Mouse (Mus musculus) ovary, postnatal 36 days (tissue): ENCODE data around the gene Rrnad1.
"Not testable (repeated sequence)": the region's sequence is repeated elsewhere in the genome, so short reads cannot be mapped to it uniquely, and the experiment has no call there.

Source experiments
- DNase-seq: peaks from one replicate; pipeline ENCODE4 v3.0.0; 2022; ENCODE audit warnings: low spot score, mixed read lengths

The Rrnad1 gene

DNA sequence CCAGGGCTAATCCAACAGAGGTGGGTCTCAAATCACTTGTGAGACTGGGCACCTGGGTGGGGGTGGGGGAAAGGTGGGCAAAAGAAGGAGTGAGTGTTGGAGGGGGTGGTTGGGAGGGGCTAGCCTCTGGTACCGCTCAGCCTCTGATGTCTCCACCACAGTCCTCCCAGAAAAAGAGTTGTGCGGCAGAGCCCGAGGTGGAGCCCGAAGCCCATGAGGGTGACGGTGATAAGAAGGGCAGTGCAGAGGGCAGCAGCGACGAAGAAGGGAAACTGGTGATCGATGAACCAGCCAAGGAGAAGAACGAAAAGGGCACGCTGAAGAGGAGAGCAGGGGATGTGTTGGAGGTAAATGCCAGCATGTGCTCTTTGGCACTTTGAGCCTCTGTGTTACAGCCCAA, 16.6 kb downstream of the Rrnad1 start:
- no peak for DNase-seq

DNA sequence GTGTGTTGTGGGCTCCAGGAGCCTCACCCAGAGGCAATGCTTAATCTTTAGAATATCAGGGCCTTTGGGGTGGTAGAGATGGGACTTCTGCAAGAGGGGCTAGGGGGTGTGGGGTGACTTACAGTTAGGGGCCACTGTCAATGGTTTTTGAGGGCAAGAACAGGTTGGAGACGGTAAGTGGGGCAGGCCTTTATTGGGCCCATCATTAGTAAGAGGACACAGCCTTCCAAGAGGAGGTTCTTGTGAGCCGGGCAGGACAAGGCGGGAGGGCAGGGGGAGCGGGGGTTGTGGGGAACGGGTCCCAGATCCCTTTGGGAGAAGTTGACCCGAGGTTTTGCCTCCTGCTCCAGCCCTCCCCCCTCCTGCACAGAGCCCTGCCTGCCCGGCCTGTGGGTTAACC, 17.0 kb downstream of the Rrnad1 start:
- DNase-seq = no peak

DNA sequence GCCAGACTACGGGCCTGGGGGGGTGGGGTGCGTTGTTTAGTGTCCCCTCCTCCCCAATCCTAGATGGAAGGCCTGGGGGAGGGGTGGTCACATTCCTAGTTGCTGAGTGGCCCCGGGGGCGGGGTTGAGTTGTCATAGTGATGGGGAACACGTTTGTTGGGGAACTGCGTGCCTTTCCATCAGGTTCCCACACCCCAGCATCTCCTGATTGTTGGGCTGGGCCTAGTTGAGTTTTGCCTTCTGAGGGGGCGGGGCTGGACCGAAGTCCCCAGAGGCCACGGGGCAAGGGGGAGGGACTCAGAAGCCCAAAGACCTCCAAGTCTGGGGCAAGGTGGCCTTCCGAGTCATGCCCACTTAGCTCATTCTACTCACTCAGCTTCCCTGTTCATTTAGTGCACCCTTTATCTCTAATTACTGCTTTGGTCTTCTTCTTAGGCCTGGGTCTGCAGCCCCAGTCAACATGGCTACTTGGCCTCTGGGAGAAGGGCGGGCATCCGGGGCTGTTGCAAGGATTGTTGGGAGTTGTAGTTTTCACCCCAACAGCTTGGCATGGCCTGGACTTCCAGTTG, 19.9 kb downstream of the Rrnad1 start:
- peak; percentile 78 for DNase-seq

DNA sequence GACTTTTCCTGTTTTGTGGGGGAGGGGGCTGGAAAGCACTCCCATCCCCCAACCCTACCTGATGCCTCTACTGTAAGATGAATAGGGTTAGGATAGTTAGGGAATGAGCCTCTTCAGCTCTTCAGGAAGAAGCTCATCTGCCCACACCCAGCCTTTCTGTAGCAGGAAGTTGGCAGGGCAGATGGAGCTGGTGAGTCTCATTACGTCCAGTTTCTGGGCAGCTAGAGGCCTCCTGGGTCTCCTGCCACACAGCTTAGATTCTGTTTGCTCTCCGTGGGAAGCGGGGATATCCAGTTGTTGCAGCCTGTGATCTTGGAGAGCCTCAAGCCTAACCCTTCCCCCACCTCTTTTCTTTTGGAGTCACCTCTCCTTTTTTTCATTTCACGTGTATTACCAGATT, 20.6 kb downstream of the Rrnad1 start:
- no peak for DNase-seq

DNA sequence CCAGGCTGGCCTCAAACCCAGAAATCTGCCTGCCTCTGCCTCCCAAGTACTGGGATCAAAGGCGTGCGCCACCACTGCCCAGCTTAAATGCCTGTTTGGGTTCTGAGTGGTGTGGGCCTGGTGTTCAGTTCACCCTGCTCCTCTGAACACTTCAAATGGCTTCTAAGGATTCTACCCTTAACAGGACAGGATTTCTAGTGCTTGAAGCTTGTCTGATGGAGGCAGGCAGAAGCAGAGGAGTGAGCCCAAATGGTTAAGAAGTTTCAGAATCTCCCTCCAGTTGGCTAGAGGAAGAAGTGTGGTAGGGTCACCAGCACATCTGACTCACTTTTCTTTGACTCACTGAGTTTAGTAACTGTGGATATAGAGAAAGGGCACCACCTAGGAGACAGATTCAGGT, 21.1 kb downstream of the Rrnad1 start:
- DNase-seq = no peak

DNA sequence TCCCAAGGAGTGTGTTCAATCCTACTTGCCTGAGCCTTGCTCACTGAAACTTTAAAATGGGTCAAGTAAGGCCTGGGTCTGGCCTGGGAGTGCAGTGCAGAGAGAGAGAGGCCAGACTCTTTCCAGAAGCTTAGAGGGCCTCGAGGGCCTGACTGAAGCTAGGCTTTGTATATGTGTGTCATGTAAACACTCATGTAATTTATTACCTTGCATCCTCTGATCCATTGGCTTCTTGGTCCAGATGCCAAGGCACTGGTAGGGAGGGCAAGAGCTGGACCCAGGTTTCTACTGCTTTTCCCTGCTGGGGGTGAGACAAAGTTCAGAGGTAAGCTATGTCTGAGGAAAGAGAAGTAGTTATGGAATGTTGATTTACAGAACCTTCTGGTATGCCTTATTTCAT, 22.6 kb downstream of the Rrnad1 start:
- DNase-seq = no peak

DNA sequence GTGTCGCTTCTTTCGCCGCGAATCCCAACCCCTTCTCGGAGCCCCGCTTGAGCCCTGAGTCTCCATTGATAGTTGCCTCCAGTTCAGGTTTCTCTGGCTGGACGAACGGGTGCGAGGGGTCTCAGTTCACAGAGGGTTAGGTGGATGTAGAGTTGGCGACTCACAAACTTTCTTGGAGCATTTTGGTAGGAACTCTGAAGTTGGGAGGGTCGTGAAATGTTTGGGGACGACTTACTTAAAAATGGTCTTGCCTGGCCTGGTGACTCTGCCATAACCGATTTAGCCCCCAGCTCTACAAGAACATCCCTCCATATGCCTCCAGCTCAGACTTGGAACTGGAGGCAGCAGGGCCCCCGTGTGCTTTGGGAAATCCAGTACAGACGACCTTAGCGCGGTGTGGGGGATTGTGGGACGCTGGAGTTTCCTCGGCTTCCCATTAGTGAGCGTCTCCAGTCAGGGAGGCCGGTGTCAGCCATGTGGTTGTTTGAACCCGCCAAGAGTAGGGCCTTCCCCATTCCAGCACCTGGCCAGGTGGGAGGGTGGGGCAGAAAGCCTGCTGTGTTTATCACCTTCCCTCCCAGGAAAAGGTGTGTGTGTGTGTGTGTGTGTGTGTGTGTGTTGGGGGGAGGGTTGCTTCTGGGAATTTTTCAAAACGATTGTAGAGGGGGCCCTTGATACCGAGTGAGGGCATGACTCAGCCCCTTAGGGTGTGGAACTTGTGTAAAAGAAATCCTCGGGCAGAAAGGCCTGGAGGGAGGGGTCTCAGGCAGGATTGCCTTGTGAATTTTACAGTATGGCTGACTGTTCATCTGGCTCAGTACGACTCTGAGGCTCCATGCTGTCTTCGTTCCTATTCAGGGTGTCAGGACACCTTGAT, 23.3 kb downstream of the Rrnad1 start:
- DNase-seq = peak; percentile 38

DNA sequence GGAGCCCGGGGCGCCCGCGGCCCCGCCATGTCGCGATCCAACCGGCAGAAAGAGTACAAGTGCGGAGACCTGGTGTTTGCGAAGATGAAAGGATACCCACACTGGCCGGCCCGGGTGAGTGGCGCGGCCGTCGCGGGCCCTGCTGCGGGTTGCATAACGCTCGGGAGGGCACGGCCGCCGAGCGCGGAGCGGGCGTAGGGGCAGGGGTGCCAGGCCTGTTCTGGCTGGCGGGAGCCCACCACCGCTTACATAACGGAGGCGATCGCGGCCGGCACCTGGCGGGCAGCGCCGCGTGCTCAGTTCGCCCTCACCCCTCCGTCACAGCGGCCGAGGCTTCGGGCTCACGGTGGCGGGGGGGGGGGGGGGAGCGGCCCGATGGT, 23.9 kb downstream of the Rrnad1 start:
- peak; percentile 65 for DNase-seq

DNA sequence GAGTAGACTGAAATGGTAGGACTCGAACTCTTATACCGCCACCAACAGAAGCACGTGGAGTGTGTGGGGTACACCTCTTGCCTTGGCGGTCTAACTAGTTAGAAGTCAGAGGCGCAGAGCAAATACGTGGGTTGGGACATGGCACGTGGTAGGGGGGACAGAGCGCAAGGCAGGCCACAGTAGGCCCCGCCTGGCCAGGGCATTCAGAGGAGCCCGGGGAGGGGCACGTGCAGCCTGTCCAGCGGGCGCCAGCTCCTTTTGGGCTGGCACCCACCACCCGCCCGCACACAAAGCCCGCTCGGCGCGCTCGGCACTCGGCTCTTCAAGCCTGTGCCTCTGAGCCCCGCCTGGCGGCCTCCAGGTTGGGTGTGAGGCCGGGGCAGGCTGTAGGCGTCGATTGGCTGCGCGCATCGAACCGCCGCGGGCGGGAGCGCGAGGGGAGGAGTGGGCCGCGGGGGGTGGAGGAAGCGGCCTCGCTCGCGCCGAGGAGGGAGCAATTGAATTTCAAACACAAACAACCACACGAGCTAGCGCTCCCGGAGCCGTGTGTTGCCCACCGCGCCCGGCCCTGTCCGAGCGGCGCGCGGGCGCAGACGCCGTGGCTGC, 24.5 kb downstream of the Rrnad1 start, which contains the start of gene Hdgf:
TSS of gene Hdgf (plus strand) at position 442 of the 606 bp plus-strand sequence.
- DNase-seq = peak; percentile 96

DNA sequence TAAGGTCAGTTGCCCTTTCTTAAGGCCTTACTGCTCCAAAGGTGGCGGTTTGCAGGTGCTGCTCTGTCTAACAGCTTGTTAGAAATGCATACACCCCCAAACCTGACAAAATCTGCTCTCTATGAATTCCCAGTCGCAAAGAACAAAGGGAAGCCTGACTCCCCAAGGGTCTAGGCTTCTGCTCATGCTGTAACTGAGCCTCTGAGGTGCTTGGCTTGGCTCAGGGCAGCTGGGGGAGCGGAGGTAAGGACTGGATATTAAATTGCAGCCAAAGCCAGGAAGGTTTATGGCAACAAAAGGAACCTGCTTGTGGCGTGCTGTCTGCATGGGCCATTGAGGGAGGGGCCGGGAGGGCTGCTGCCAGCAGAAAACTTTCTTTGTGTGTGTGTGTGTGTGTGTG, 26.7 kb downstream of the Rrnad1 start:
- no peak for DNase-seq

DNA sequence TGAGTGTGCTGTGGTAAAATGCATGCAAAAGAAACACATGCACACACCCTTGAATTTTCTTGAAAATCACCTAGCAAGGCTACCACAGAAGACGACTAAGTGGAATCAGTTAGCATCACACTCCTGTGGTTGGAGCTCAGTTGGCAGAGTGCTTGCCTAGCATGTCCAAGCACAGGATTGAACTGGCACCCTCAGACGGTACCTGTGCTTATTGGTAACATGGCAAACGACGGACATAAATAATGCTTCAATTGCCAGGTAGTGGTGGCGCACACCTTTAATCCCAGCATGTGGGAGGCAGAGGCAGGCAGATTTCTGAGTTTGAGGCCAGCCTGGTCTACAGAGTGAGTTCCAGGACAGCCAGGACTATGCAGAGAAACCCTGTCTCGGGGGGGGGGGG, 28.6 kb downstream of the Rrnad1 start:
- DNase-seq = not testable (repeated sequence)

DNA sequence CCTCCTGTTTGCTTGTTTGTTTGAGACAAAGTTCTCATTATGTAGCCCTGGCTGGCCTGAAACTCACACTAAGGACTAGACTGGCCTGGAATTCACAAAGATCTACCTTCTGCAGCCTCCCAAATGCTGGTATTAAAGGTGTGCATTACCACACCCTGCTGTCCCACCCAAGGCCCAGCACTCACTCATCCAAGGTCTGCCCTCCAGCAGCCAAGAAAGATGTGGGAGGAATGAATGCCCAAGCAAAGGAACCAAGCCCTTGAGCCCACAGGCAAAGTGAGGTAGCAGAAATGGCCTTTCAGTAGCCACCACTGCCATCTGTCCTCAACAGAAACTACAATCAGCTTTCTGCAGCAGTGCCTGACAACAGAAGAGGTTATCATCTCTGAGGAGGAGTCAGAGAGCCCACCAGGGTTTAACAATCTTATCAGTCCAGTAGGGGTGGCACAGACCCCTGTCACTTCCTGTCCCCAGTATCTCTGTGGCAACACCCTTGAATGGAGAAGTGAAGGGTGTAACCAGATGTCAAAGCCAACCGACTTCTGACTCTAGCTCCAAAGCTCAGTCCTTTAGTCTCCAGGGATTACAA, 29.4 kb downstream of the Rrnad1 start:
- DNase-seq = no peak

DNA sequence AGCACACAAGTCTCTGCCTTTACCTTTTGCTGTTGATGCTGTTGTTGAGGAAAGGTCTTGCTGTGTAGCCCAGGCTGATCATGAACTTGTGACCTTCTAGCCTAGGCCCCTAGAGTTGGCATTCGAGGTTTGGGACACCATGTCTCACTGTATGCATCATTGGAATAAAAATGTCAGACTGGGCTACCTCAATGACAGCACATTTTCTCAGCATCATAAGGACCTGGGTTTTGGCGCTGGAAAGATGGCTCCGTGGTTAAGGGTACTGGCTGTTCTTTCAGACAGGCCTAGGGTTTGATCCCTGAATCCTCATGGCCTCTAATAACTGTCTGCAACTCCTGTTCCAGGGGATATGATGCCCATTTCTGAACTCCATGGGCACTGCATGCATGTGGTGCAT, 30.7 kb downstream of the Rrnad1 start:
- DNase-seq = no peak

DNA sequence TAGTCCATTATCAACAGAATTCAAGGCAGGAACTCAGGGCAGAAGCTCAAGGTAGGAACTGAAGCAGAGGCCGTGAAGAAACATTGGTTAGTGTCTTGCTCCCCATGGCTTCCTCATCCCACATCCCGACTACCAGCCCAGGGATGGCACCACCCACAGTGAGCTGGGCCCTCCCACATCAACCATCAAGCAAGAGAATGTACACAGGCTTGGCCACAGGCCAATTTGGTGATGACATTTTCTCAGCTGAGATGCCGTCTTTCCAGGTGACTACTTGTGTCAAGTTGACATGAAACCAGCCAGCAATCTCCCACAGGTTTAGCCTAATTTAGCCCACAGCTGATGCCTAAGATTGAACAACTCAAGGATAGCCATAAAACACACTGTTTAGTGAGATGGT, 31.3 kb downstream of the Rrnad1 start:
- no peak for DNase-seq

DNA sequence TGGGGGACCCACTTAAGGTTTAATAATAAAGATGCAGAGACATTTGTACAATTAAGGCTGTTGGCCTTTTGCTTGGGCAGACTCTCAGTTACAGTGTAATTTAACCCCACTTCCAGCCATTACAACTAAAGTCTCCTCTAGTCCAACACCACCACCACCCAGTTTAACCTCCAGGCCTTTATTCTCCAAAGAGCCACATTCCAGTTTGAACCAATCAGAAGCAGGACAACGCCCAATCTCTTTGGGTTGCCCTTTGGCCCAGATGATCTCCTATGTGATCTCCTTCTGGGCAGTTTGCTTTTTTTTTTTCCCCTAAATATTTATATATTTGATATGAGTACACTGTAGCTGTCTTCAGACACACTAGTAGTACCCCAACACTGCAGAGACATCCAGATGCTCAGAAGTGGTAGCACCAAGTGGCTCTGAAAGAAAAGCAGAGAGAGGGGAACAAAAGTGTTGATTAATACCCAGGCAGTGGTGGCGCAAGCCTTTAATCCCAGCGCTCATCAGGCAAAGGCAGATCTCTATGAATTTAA, 37.1 kb downstream of the Rrnad1 start:
- DNase-seq = no peak

DNA sequence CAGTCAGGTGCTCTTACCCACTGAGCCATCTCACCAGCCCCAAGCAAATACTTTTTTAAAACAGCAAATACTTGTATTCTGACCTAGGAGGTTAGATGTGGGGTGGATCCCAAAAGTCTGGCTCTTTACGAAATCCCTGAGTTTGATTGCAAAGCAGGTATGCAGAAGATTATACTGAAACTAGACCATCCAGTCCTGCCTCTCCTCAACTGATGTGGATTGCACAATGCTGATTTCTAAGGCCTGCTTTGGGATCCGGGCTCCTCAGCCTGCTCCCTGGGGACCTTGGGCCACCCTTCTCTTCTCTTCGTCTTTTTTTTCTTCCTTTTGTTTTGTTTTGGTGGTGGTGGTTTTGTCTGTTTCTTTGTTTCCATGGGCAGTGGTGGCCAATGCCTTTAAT, 39.0 kb downstream of the Rrnad1 start:
- DNase-seq = no peak

DNA sequence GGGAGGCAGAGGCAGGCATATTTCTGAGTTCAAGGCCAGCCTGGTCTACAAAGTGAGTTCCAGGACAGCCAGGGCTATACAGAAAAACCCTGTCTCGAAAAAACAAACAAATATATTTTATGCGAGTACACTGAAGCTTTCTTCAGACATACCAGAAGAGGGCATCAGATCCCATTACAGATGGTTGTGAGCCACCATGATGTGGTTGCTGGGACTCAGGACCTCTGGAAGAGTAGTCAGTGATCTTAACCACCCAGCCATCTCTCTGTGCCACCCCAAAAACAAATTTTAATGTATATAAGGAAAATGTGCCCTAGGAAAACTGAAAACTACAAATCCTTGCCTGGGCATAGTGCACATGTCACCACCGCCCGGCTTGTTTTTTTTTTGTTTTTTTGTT, 43.1 kb downstream of the Rrnad1 start:
- DNase-seq = not testable (repeated sequence)

DNA sequence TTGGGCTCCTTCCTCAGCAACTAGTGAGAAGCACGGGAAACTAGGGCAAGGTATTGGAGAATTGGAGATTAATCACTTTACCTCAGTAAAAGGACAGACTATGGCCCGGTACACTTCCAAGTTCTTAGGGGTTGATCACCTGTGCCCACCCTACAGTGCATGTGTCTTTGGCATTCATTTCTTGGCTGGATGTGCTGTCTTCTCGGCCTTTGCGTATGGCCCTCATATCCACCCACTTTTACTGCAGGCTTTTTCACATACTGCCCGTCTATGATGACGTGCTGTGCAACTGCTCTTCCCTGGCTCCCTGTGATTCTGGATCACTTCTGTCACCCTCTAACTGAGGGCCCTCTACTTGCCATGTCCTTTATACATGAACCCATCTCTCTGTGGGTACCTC, 44.1 kb downstream of the Rrnad1 start:
- DNase-seq = no peak

DNA sequence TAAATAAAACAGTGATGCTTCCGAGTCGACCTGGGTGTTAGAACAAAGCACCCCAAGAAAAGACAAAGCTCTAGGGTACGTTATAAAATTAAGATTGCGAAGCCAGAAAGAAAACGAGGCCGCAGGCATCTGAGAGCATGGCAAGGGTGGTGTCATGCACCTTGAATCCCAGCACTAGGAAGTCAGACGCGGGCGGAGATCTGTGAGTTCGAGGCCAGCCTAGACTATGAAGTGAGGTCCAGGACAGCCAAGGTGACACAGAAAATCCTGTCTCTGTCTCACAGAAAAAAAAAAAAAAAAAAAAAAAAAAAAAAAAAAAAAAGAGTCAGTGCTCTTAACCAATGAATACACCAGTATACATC, 44.5 kb downstream of the Rrnad1 start:
- DNase-seq = peak; percentile 42

DNA sequence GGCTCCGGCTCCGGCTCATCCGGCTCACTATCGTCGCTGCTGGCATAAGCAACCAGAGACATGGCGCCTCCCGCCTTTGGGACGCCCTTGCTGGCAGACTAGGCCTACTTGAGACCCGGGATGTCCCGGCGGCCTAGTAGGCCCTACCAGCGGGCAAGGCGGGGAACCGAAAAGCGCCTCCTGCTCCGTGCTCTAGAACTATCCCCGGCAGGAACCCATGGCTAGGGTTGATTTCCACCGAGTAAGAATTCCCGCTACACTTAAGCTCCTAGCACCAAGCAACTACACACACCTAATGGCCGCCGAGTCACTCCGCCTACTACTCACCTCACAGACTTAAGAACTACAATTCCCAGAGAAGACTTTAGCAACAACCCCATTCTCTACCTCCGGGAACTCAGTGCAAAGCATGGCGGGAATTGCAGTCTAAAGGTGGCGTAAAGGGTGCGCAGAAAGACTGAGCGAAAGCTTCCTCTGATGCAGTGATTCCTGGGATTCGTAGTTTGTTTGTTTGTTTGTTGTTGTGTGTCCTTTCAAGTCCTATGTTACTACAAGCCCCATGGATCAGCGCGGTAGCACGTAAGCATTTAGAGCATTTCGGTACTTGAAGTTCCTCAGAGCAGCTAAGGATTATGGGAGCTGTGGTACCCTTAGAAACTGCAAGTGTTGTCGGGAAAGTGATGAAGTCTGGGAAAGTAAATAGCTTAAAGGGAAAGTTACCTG, 45.1 kb downstream of the Rrnad1 start, which contains the start of gene Prcc:
TSS of gene Prcc (minus strand) at position 328 of the 723 bp plus-strand sequence.
- DNase-seq = peak; percentile 80

DNA sequence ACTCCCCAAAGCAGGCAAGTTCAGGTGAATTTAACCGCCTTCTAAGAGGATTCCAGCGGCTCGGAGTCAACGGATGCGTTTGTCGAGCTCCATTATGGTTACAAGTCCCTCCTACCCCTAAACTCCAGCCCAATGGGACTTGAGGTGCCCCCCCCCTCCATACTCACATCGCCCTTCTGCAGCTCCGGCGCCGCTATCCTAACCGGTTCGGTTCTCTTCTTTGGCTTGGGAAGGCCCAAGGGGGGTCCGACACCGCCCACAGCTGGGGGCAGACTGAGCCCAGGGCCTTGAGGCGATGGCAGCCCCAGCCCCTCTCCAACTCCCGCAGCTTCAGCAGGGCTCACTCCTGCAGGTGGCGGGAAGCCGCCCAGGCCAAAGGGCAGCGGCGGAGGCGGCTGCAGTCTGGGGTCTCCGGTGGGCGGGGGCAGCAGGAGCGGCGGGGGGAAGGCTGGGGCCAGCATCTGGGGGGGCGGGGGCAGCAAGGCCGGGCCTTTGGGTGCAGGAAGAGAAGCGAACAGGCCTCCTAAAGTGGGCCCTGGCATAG, 45.7 kb downstream of the Rrnad1 start:
- DNase-seq = peak; percentile 49

DNA sequence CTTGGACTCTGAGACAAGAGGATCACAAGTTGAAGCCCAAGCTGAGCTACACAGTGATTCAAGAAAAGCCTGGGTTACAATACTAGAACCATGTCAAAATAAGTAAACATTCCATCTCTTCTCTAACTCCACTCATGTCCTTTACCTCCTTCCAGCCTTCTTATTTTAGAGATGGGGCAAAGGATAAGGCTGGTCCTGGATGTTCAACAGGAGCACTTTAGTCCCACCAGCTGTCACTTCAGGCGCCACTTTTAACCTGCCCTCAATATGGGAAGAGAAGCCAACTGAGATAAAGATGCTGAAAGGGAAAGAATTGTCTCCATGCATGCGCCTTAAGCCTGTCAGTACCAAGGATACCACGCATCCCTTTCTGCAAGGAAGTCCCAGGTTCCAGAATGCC, 46.2 kb downstream of the Rrnad1 start:
- DNase-seq = no peak
